Mouse (Mus musculus): ENCODE data around the gene Slc5a6. TPM values are rescaled to one million over a fixed set of nuclear protein-coding genes. Genes with fewer than 3 reads are reported as not detected.
A peak's percentile ranks its signal among the peaks of the same experiment; 100 is the strongest.
"Not testable (repeated sequence)": the region's sequence is repeated elsewhere in the genome, so short reads cannot be mapped to it uniquely, and the experiment has no call there.

Gene Slc5a6
- polyA plus RNA-seq, 1 experiment from 2014 or later = 6.5 TPM

DNA sequence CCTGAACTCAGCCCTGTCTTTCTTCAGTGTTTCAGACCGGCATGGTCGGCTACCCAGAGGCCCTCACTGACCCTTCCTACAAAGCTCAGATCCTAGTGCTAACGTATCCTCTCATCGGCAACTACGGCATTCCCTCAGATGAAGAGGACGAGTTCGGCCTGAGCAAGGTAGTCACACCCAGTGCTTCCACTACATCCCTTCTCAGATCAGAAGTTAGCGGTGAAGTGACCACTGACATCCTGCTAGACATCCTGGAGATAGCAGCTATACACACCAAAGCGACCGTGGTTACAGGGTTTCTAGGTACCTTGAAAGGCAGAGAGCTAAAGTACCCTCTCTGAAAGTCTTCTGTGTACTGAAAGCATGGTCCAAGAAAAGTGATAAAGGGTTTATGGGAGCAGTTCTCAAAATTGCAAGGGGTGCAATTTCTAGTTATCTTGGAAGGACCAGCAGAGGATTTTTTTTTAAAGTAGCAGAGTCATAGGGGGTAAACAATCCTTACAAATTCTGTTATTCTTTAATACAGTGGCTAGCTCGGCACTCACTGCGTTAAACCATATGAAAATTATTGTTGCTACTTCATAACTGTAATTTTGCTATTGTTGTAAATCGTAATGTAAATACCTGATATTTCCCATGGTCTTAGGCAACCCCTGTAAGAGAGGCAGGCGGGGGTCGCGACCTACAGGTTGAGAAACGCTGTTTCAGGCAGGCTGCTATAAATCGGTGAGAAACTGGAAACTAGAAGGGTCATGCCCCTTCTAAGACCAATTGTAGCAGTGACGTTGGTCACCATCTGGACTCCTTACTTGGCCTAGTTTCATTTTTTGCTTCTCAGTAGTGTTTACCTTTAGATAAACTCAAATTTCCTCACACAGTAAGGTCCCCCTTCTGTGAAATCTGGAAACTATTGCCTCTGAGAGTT lies 6.8 kb upstream of the Slc5a6 start:
- Histone ChIP-seq H3K36me3 (ENCODE audit: control insufficient read depth, insufficient read depth, low read length) (peaks cover 42% of the 10 kb centered on the region), H3K9me3 (ENCODE audit: control insufficient read depth, low read length) (no peaks in the 10 kb centered on the region), H3K27ac (replicated peaks in 1 of 2; ENCODE audit: control insufficient read depth in 1 of 2, insufficient read depth in 1 of 2, low read depth in 2 of 2, low read length in 2 of 2) (peak overlapping the region; percentile 37 to 59), H3K4me2 (ENCODE audit: low read length) (peak overlapping the region; percentile 76), H3K27me3 (ENCODE audit: control insufficient read depth, insufficient read depth, low read length) (no peaks in the 10 kb centered on the region), H3K4me3 (ENCODE audit: control insufficient read depth in 1 of 2, insufficient read depth in 1 of 2, low read depth in 1 of 2, low read length in 2 of 2) (peak overlapping the region; percentile 51 to 60), H3K9ac (ENCODE audit: low read length) (peak overlapping the region; percentile 76), H3K4me1 (ENCODE audit: control insufficient read depth in 2 of 2, insufficient read depth in 2 of 2, low read length in 2 of 2) (peaks cover 3 to 16% of the 10 kb centered on the region in 2 experiments; a peak in 3 of 4 replicates)
- ATAC-seq (ENCODE audit: insufficient number of reproducible peaks, insufficient read depth, low FRiP score, low read depth) = 0 out of 2 replicates have a peak, but pooled peaks have one; percentile 14
- WGBS = 25% methylated on average over 19 of the region's 19 CpGs

- H3K4me1 ChIP-seq (ENCODE audit: control insufficient read depth in 2 of 2, insufficient read depth in 2 of 2, low read length in 2 of 2) = peaks cover 3 to 16% of the 10 kb centered on the region in 2 experiments; a peak in 3 of 4 replicates
- H3K9me3 ChIP-seq (ENCODE audit: control insufficient read depth, low read length) = no peaks in the 10 kb centered on the region
- WGBS = under 1% methylated on average over 64 of the region's 64 CpGs
- H3K9ac ChIP-seq (ENCODE audit: low read length) = peak within 1 kb of the TSS; percentile 76
- peak within 1 kb of the TSS; percentile 76 for H3K4me2 ChIP-seq (ENCODE audit: low read length)
- peak within 1 kb of the TSS; percentile 51 to 60 for H3K4me3 ChIP-seq (ENCODE audit: control insufficient read depth in 1 of 2, insufficient read depth in 1 of 2, low read depth in 1 of 2, low read length in 2 of 2)
- ATAC-seq (ENCODE audit: insufficient number of reproducible peaks, insufficient read depth, low FRiP score, low read depth) = peak; percentile 95
- H3K27ac ChIP-seq (replicated peaks in 1 of 2; ENCODE audit: control insufficient read depth in 1 of 2, insufficient read depth in 1 of 2, low read depth in 2 of 2, low read length in 2 of 2) = peak within 1 kb of the TSS; percentile 37 to 59
- H3K36me3 ChIP-seq (ENCODE audit: control insufficient read depth, insufficient read depth, low read length) = peaks cover 33% of the 10 kb centered on the region
- H3K27me3 ChIP-seq (ENCODE audit: control insufficient read depth, insufficient read depth, low read length) = no peaks in the 10 kb centered on the region
Observed at GRCm38 (mm10) chr5:31054261-31055215, 5.8 kb upstream of the Slc5a6 start, which contains the start of gene Cad. Gene Cad (plus strand): TSS chr5:31054780.

GRCm38 (mm10) chr5:31053728-31054127 lies 5.0 kb upstream of the Slc5a6 start:
- not testable (repeated sequence) for H3K9me3 ChIP-seq (ENCODE audit: control insufficient read depth, low read length); ATAC-seq (ENCODE audit: insufficient number of reproducible peaks, insufficient read depth, low FRiP score, low read depth); H3K27me3 ChIP-seq (ENCODE audit: control insufficient read depth, insufficient read depth, low read length)
- 68% methylated on average over 4 of the region's 4 CpGs for WGBS
- peak overlapping the region; percentile 76; the same call in 1 of the 2 replicates for H3K9ac ChIP-seq (ENCODE audit: low read length)
- peak overlapping the region in 1 of 2 experiments; percentile 51; a peak in 1 of 4 replicates for H3K4me3 ChIP-seq (ENCODE audit: control insufficient read depth in 1 of 2, insufficient read depth in 1 of 2, low read depth in 1 of 2, low read length in 2 of 2)
- peaks cover 24% of the 10 kb centered on the region for H3K36me3 ChIP-seq (ENCODE audit: control insufficient read depth, insufficient read depth, low read length)
- H3K4me2 ChIP-seq (ENCODE audit: low read length) = peak overlapping the region; percentile 76
- H3K4me1 ChIP-seq (ENCODE audit: control insufficient read depth in 2 of 2, insufficient read depth in 2 of 2, low read length in 2 of 2) = peaks cover 3 to 16% of the 10 kb centered on the region in 2 experiments; a peak in 3 of 4 replicates
- peak overlapping the region in 1 of 2 experiments; percentile 59; a peak in 1 of 4 replicates for H3K27ac ChIP-seq (replicated peaks in 1 of 2; ENCODE audit: control insufficient read depth in 1 of 2, insufficient read depth in 1 of 2, low read depth in 2 of 2, low read length in 2 of 2)

DNA sequence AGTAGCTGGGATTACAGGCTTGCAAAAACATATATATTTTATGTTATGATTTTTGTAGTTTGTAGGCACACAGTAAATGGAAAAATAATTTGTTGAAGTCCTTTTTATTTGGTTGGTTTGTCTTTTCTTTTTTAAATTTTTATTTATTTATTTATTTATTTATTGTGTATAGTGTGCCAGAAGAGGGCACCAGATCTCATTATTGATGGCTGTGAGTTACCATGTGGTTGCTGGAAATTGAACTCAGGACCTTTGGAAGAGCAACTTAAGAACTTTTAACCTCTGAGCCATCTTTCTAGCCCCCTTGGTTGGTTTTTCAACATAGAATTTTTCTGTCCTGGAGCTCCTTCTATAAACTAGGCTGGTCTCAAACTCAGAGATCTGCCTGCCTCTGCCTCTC lies 1.7 kb upstream of the Slc5a6 start:
- H3K9ac ChIP-seq (ENCODE audit: low read length) = no peak overlapping the region
- H3K4me3 ChIP-seq (ENCODE audit: control insufficient read depth in 1 of 2, insufficient read depth in 1 of 2, low read depth in 1 of 2, low read length in 2 of 2) = no peak overlapping the region
- no peaks in the 10 kb centered on the region for H3K9me3 ChIP-seq (ENCODE audit: control insufficient read depth, low read length)
- ATAC-seq (ENCODE audit: insufficient number of reproducible peaks, insufficient read depth, low FRiP score, low read depth) = no peak
- H3K4me1 ChIP-seq (ENCODE audit: control insufficient read depth in 2 of 2, insufficient read depth in 2 of 2, low read length in 2 of 2) = peaks cover 3 to 14% of the 10 kb centered on the region in 2 experiments; a peak in 3 of 4 replicates
- H3K36me3 ChIP-seq (ENCODE audit: control insufficient read depth, insufficient read depth, low read length) = peaks cover 12% of the 10 kb centered on the region
- no peak overlapping the region for H3K27ac ChIP-seq (replicated peaks in 1 of 2; ENCODE audit: control insufficient read depth in 1 of 2, insufficient read depth in 1 of 2, low read depth in 2 of 2, low read length in 2 of 2)
- H3K4me2 ChIP-seq (ENCODE audit: low read length) = no peak overlapping the region
- no peaks in the 10 kb centered on the region for H3K27me3 ChIP-seq (ENCODE audit: control insufficient read depth, insufficient read depth, low read length)

DNA sequence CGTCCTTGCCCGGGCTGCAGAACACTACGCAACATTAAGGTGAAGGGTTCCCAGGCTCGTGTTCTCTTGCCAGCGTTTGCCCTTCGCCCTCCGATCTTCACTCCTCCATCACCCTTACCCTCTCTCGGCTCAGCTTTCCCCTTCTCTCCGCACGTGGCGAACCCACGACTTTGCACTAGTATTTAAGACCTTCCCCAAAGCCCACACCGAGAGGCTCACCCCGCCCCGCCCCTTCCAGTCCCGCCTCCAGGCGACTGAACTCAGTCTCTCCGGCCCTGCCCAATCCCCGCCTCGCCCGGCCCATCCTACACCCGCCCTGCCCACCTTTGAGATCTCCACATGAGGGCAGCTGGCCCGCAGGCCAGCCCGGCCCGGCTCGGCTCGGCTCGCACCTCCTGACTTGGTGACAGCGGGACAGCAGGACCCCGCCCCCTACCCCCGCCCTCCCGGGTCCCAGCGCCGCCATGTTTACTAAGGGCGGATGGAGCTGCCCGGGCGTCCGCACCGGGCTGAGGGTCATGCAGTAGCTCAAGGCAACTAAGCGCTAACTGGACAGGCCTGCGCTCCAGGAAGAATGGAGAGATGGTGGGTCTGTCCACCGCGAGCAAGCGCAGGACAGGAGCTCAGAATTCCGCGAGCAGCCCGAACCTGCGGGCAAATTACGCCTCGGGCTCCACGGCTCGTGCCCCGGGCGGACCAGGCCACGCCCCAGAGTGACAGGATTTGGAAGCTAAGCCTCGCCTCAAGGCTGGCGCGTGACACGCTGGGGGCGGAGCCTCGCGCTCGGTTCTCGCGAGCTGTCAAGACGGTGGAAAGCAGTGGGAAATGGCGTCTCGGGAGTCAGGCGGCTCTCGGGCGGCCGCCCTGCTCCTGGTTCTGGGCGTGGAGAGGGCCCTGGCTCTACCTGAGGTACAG lies 619 bp downstream of the Slc5a6 start, which contains the start of gene Atraid:
Gene Atraid (plus strand): TSS at position 465 of the 915 bp plus-strand sequence.
- H3K36me3 ChIP-seq (ENCODE audit: control insufficient read depth, insufficient read depth, low read length) = peaks cover 20% of the 10 kb centered on the region
- under 1% methylated on average over 72 of the region's 73 CpGs for WGBS
- H3K27ac ChIP-seq (replicated peaks in 1 of 2; ENCODE audit: control insufficient read depth in 1 of 2, insufficient read depth in 1 of 2, low read depth in 2 of 2, low read length in 2 of 2) = peak within 1 kb of the TSS; percentile 98 to 99
- peak within 1 kb of the TSS; percentile 69 to 74 for H3K4me3 ChIP-seq (ENCODE audit: control insufficient read depth in 1 of 2, insufficient read depth in 1 of 2, low read depth in 1 of 2, low read length in 2 of 2)
- peak within 1 kb of the TSS; percentile 89 for H3K4me2 ChIP-seq (ENCODE audit: low read length)
- peak; percentile 98 for ATAC-seq (ENCODE audit: insufficient number of reproducible peaks, insufficient read depth, low FRiP score, low read depth)
- 0 out of 4 replicates have a peak, but pooled peaks cover 0 to 5% of the 10 kb centered on the region in 2 experiments for H3K4me1 ChIP-seq (ENCODE audit: control insufficient read depth in 2 of 2, insufficient read depth in 2 of 2, low read length in 2 of 2)
- H3K9ac ChIP-seq (ENCODE audit: low read length) = peak within 1 kb of the TSS; percentile 92
- no peaks in the 10 kb centered on the region for H3K9me3 ChIP-seq (ENCODE audit: control insufficient read depth, low read length)
- H3K27me3 ChIP-seq (ENCODE audit: control insufficient read depth, insufficient read depth, low read length) = no peaks in the 10 kb centered on the region

DNA sequence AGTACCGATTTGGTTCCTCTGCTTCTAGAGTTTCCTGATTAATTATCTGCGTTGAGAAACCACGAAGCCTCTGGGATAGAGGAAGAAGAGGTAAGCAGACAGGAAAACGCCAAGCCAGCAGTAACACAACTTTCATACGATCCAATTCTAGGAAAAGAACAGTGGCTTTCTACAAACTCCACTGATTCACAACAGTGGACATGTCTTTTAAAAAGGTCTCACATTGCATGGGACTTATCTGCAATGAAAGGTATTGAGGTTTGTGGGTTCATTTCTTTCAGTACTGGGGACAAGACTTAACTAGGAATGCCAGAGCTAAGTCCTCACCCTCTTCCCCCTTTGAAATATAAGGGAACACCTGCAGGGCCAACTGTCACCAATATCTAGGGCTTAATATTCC lies 1.6 kb downstream of the Slc5a6 start:
- H3K4me1 ChIP-seq (ENCODE audit: control insufficient read depth in 2 of 2, insufficient read depth in 2 of 2, low read length in 2 of 2) = 0 out of 4 replicates have a peak, but pooled peaks cover 0 to 5% of the 10 kb centered on the region in 2 experiments
- ATAC-seq (ENCODE audit: insufficient number of reproducible peaks, insufficient read depth, low FRiP score, low read depth) = no peak
- peak overlapping the region; percentile 89 for H3K4me2 ChIP-seq (ENCODE audit: low read length)
- H3K27ac ChIP-seq (replicated peaks in 1 of 2; ENCODE audit: control insufficient read depth in 1 of 2, insufficient read depth in 1 of 2, low read depth in 2 of 2, low read length in 2 of 2) = no peak overlapping the region
- H3K9ac ChIP-seq (ENCODE audit: low read length) = peak overlapping the region; percentile 92
- no peaks in the 10 kb centered on the region for H3K9me3 ChIP-seq (ENCODE audit: control insufficient read depth, low read length)
- WGBS = 80% methylated on average over 5 of the region's 5 CpGs
- H3K36me3 ChIP-seq (ENCODE audit: control insufficient read depth, insufficient read depth, low read length) = peaks cover 22% of the 10 kb centered on the region
- no peaks in the 10 kb centered on the region for H3K27me3 ChIP-seq (ENCODE audit: control insufficient read depth, insufficient read depth, low read length)
- H3K4me3 ChIP-seq (ENCODE audit: control insufficient read depth in 1 of 2, insufficient read depth in 1 of 2, low read depth in 1 of 2, low read length in 2 of 2) = peak overlapping the region in 1 of 2 experiments; percentile 74; a peak in 2 of 4 replicates

Measured in heart, embryonic 14.5 days (tissue).